Mouse (Mus musculus) 3134 (cell line): ENCODE results near the gene Cd6.

Source experiments
- DNase-seq: peaks from one replicate; pipeline ENCODE4 v3.0.0-alpha.2; 2011; ENCODE audit warnings: low spot score; ENCODE audit not compliant: insufficient read length; ENCODE audit errors: extremely low read depth

Gene Cd6

GRCm38 (mm10) chr19:10839010-10839892, 9.4 kb upstream of the Cd6 start, which contains the start of gene Slc15a3:
Gene Slc15a3 (plus strand): TSS chr19:10839727.
- DNase-seq = no peak

GRCm38 (mm10) chr19:10835671-10836070, 5.8 kb upstream of the Cd6 start:
- peak; percentile 43 for DNase-seq

GRCm38 (mm10) chr19:10833611-10834010, 3.8 kb upstream of the Cd6 start:
- peak; percentile 67 for DNase-seq

- peak; percentile 37 for DNase-seq
Measured at GRCm38 (mm10) chr19:10832030-10832429, 2.2 kb upstream of the Cd6 start.

- peak; percentile 45 for DNase-seq
Measured at GRCm38 (mm10) chr19:10831424-10831823, 1.6 kb upstream of the Cd6 start.

GRCm38 (mm10) chr19:10828321-10828720, 1.5 kb downstream of the Cd6 start:
- no peak for DNase-seq

- no peak for DNase-seq
Measured at GRCm38 (mm10) chr19:10824061-10824460, 5.8 kb downstream of the Cd6 start.

GRCm38 (mm10) chr19:10822534-10822933, 7.3 kb downstream of the Cd6 start:
- DNase-seq = no peak

- DNase-seq = no peak
Measured at GRCm38 (mm10) chr19:10821319-10821718, 8.5 kb downstream of the Cd6 start.

- DNase-seq = no peak
Measured at GRCm38 (mm10) chr19:10818217-10818946, 11.5 kb downstream of the Cd6 start.

- DNase-seq = no peak
Measured at GRCm38 (mm10) chr19:10816462-10816861, 13.4 kb downstream of the Cd6 start.

- DNase-seq = no peak
Measured at GRCm38 (mm10) chr19:10815871-10816270, 14.0 kb downstream of the Cd6 start.

- DNase-seq = no peak
Measured at GRCm38 (mm10) chr19:10813905-10814304, 16.0 kb downstream of the Cd6 start.

GRCm38 (mm10) chr19:10813039-10813438, 16.8 kb downstream of the Cd6 start:
- DNase-seq = no peak

GRCm38 (mm10) chr19:10811471-10811870, 18.4 kb downstream of the Cd6 start:
- no peak for DNase-seq

GRCm38 (mm10) chr19:10810176-10810492, 19.7 kb downstream of the Cd6 start:
- DNase-seq = no peak

GRCm38 (mm10) chr19:10809428-10810175, 20.3 kb downstream of the Cd6 start:
- DNase-seq = no peak

- DNase-seq = no peak
Measured at GRCm38 (mm10) chr19:10808524-10809233, 21.2 kb downstream of the Cd6 start.

- DNase-seq = no peak
Measured at GRCm38 (mm10) chr19:10805661-10806285, 24.1 kb downstream of the Cd6 start.
